Mouse (Mus musculus) liver, embryonic 18 days (tissue): ENCODE results near the gene Ccdc86. TPM values are rescaled to one million over a fixed set of nuclear protein-coding genes. Genes with fewer than 3 reads are reported as not detected.

ENCODE experiments used
- polyA plus RNA-seq: library from polyadenylated mRNA; depleted of rRNA; stranded (reverse); fragments of >200 nt; gene quantifications from 2 replicates; pipeline ENCODE4 v1.2.3, GENCODE M21; 2012; rRNA removed

Gene Ccdc86
- polyA plus RNA-seq, result 2.6 and 2.8 TPM in 2 replicates

GRCm38 (mm10) chr19:10949112-10949511 lies at the start of gene Ccdc86:
Gene Ccdc86 (minus strand): TSS chr19:10949266.

GRCm38 (mm10) chr19:10993150-10993549 lies 44.1 kb upstream of the Ccdc86 start, which contains the start of gene Ms4a15:
Gene Ms4a15 (minus strand): TSS chr19:10993250.

GRCm38 (mm10) chr19:10974238-10974865 lies 25.3 kb upstream of the Ccdc86 start, which contains the start of gene Ms4a10:
Gene Ms4a10 (minus strand): TSS chr19:10974670.

GRCm38 (mm10) chr19:10937110-10937563 lies 11.9 kb downstream of the Ccdc86 start, which contains the start of gene Ptgdr2:
Gene Ptgdr2 (plus strand): TSS chr19:10937160.

GRCm38 (mm10) chr19:10920532-10920931 lies 28.5 kb downstream of the Ccdc86 start, which contains the start of gene Zp1:
Gene Zp1 (minus strand): TSS chr19:10920632.

GRCm38 (mm10) chr19:10895016-10895528 lies 54.0 kb downstream of the Ccdc86 start, which contains the start of gene Prpf19:
Gene Prpf19 (plus strand): TSS chr19:10895231.

Other genes starting within 250 kb of the Ccdc86 start
- 0.08 and 0.10 TPM in 2 replicates for gene Cd5, start 210.3 kb downstream of the Ccdc86 start, polyA plus RNA-seq
- 0.04 TPM in 1 of 2 replicates, not detected in the other for gene Cd6, start 119.2 kb downstream of the Ccdc86 start, polyA plus RNA-seq
- 8.7 and 8.9 TPM in 2 replicates for gene Slc15a3, start 109.5 kb downstream of the Ccdc86 start, polyA plus RNA-seq
- gene Tmem132a, start 79.3 kb downstream of the Ccdc86 start, polyA plus RNA-seq, result 2.2 and 2.5 TPM in 2 replicates
- gene Tmem109, start 67.3 kb downstream of the Ccdc86 start, polyA plus RNA-seq, result 10.9 and 11.7 TPM in 2 replicates
- gene Prpf19, start 54.0 kb downstream of the Ccdc86 start, polyA plus RNA-seq, result 77.0 and 84.9 TPM in 2 replicates
- not detected in 2 replicates for gene Zp1, start 28.6 kb downstream of the Ccdc86 start, polyA plus RNA-seq
- gene Ptgdr2, start 12.1 kb downstream of the Ccdc86 start, polyA plus RNA-seq, result 0.05 and 0.08 TPM in 2 replicates
- gene Ms4a10, start 25.4 kb upstream of the Ccdc86 start, polyA plus RNA-seq, result 0.28 TPM in 1 of 2 replicates, not detected in the other
- gene Ms4a15, start 44.0 kb upstream of the Ccdc86 start, polyA plus RNA-seq, result not detected in 2 replicates
- gene Ms4a18, start 68.8 kb upstream of the Ccdc86 start, polyA plus RNA-seq, result not detected in 2 replicates
- gene Ms4a8a, start 131.8 kb upstream of the Ccdc86 start, polyA plus RNA-seq, result 0.31 and 0.34 TPM in 2 replicates
- not detected in 2 replicates for gene 1700017D01Rik, start 181.6 kb upstream of the Ccdc86 start, polyA plus RNA-seq
- gene 1700025F22Rik, start 216.1 kb upstream of the Ccdc86 start, polyA plus RNA-seq, result not detected in 2 replicates
- gene Ms4a13, start 247.5 kb upstream of the Ccdc86 start, polyA plus RNA-seq, result not detected in 2 replicates